Mouse (Mus musculus) inflammation-experienced regulatory T-cells, adult 6 months (primary cell): ENCODE data around the gene Tma16. TPM values are rescaled to one million over a fixed set of nuclear protein-coding genes. Genes with fewer than 3 reads are reported as not detected.

Experiments used
- polyA plus RNA-seq, 3 experiments: library from polyadenylated mRNA; unstranded; fragments of 100-300 nt; shearing (Covaris generic); gene quantifications; one replicate each; pipeline ENCODE4 v1.2.1; 2017

The Tma16 gene
- polyA plus RNA-seq, 3 experiments from 2014 or later, result 8.9 to 19.7 (median 18.8) TPM

Other genes with a start within 250 kb of the Tma16 start
- not detected for gene Tktl2, start 25.2 kb upstream of the Tma16 start, polyA plus RNA-seq
- gene Npy5r, start 201.6 kb upstream of the Tma16 start, polyA plus RNA-seq, result not detected
- not detected for gene Npy1r, start 210.7 kb upstream of the Tma16 start, polyA plus RNA-seq